Mouse (Mus musculus) gastrocnemius, postnatal 14 days (tissue): ENCODE data around the gene Enkur. TPM values are rescaled to one million over a fixed set of nuclear protein-coding genes. Genes with fewer than 3 reads are reported as not detected.
A peak's percentile ranks its signal among the peaks of the same experiment; 100 is the strongest.

Experiments used
- DNase-seq: peaks from one replicate; pipeline ENCODE4 v3.0.0; 2021; ENCODE audit warnings: mixed read lengths
- intact Hi-C: fragments of 180-260 bp; cut with DNase I; formaldehyde crosslinking; loops from one replicate; pipeline ENCODE4 v1.15.1; 2025; ENCODE audit warnings: low total_unique reads
- total RNA-seq, 2 experiments: library from RNA; stranded (reverse); gene quantifications; 2 replicates each; pipeline ENCODE4 v1.2.3; 2021

Gene Enkur
- total RNA-seq, 2 experiments from 2014 or later = 3.8 to 3.9 TPM

GRCm38 (mm10) chr2:21199051-21199450 is 6.1 kb downstream of the Enkur start:
- no peak for DNase-seq
- intact Hi-C loops = loop anchor here (10.0 kb wide), 1 partner anchor 224 kb away; no protein-coding TSS in a partner anchor

- DNase-seq = no peak
- intact Hi-C loops = loop anchor here (10.0 kb wide), 1 partner anchor 220 kb away; no protein-coding TSS in a partner anchor
These were observed 9.9 kb downstream of the Enkur start for GRCm38 (mm10) chr2:21195233-21195632.

GRCm38 (mm10) chr2:21191232-21191631 is 13.9 kb downstream of the Enkur start:
- intact Hi-C loops = loop anchor here (10.0 kb wide), 1 partner anchor 216 kb away; no protein-coding TSS in a partner anchor

GRCm38 (mm10) chr2:21188610-21189009 is 16.6 kb downstream of the Enkur start:
- DNase-seq = no peak
- intact Hi-C loops = no loop called here

More at GRCm38 (mm10) chr2:21191232-21191631, 13.9 kb downstream of the Enkur start:
- no peak for DNase-seq

- intact Hi-C loops = loop anchor here (2.0 kb wide), 1 partner anchor 289 kb away; no protein-coding TSS in a partner anchor
- peak; percentile 47 for DNase-seq
These were observed 17.6 kb downstream of the Enkur start for GRCm38 (mm10) chr2:21187576-21187975.

GRCm38 (mm10) chr2:21182811-21183210 is 22.4 kb downstream of the Enkur start:
- peak; percentile 25 for DNase-seq
- intact Hi-C loops = no loop called here

- intact Hi-C loops = no loop called here
- no peak for DNase-seq
These were observed 26.0 kb downstream of the Enkur start for GRCm38 (mm10) chr2:21179136-21179535.

GRCm38 (mm10) chr2:21172797-21173196 is 32.4 kb downstream of the Enkur start:
- intact Hi-C loops = no loop called here
- no peak for DNase-seq

GRCm38 (mm10) chr2:21167916-21168315 is 37.2 kb downstream of the Enkur start:
- intact Hi-C loops = no loop called here
- DNase-seq = peak; percentile 35

- intact Hi-C loops = no loop called here
- peak; percentile 34 for DNase-seq
These were observed 40.9 kb downstream of the Enkur start for GRCm38 (mm10) chr2:21164296-21164695.

GRCm38 (mm10) chr2:21153469-21153868 is 51.7 kb downstream of the Enkur start:
- intact Hi-C loops = no loop called here
- DNase-seq = no peak

GRCm38 (mm10) chr2:21147169-21147568 is 58.0 kb downstream of the Enkur start:
- intact Hi-C loops = no loop called here
- DNase-seq = peak; percentile 11

- no peak for DNase-seq
- intact Hi-C loops = no loop called here
These were observed 58.7 kb downstream of the Enkur start for GRCm38 (mm10) chr2:21146486-21146885.

GRCm38 (mm10) chr2:21142616-21143015 is 62.5 kb downstream of the Enkur start:
- no peak for DNase-seq
- intact Hi-C loops = no loop called here

GRCm38 (mm10) chr2:21142204-21142580 is 63.0 kb downstream of the Enkur start:
- peak; percentile 78 for DNase-seq
- intact Hi-C loops = no loop called here

- intact Hi-C loops = no loop called here
- DNase-seq = peak; percentile 69
These were observed 63.5 kb downstream of the Enkur start for GRCm38 (mm10) chr2:21141520-21142203.

- DNase-seq = no peak
- intact Hi-C loops = no loop called here
These were observed 64.0 kb downstream of the Enkur start for GRCm38 (mm10) chr2:21141189-21141519.

Other genes with a start within 250 kb of the Enkur start
- 10 to 100 TPM; 26.8 to 33.7 TPM for gene Arhgap21, start 236.5 kb downstream of the Enkur start, total RNA-seq
- 1 to 10 TPM; 2.3 to 3.5 TPM for gene Thnsl1, start 359 bp upstream of the Enkur start, total RNA-seq
- gene Gpr158, start 162.2 kb upstream of the Enkur start, total RNA-seq = under 1 TPM; 0.02 to 0.06 TPM